Mouse (Mus musculus) layer of hippocampus, postnatal 10 days (tissue): Measurements from ENCODE around the gene Tenm2. TPM values are rescaled to one million over a fixed set of nuclear protein-coding genes. Genes with fewer than 3 reads are reported as not detected.

Experiments used
- DNase-seq, 2 experiments: peaks; one replicate each; pipeline ENCODE4 v3.0.0; 2021; ENCODE audit warnings: low spot score in 2 of 2
- total RNA-seq, 2 experiments: library from RNA; stranded (reverse); gene quantifications; 2 replicates each; pipeline ENCODE4 v1.2.3; 2021

Tenm2 gene
- total RNA-seq, 2 experiments from 2014 or later: 183 to 230 TPM

DNA sequence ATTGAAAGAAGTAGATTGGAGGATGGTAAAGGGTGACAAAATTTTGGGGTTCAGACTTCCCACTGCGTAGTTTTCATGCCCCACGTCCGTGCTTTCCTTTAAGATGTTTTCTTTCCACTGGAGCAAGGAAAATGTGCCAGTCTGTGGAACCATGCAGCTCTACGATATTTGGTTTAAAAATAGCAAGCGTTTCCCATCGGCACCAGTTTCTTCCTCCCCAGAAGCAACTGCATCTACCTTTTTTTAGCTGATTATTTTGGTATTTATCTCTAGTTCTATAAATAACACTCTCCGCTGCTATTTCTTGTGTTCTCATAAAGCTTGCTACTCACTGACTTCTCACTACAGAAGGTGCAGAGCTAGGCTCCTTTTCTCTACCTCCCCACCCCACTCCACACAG, 864.0 kb downstream of the Tenm2 start:
- no peak for DNase-seq

DNA sequence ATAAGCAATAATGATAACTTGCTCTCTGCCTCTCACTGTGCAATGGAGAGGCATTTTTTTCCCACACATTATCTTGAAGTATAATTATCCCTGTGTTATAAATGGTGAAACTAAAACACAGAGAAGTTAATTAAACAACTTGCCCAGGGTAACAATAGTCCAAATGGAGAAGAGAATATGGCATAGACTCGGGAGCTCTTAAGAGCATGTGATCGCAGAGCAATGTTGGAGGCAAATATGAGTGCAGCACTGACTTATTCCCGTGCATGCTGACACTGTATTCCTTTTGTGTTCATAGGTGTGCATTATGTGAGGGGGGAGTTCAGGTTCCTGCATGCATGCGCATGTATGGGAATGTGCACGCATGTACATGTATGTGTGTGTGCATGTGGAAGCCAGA, 870.7 kb downstream of the Tenm2 start:
- DNase-seq: no peak

- DNase-seq: no peak
Observed at GRCm38 (mm10) chr11:36364441-36364840, 871.3 kb downstream of the Tenm2 start.

GRCm38 (mm10) chr11:36362514-36362913, 873.2 kb downstream of the Tenm2 start:
- peak in 1 of 2 experiments; percentile 46 for DNase-seq

- no peak for DNase-seq
Observed at GRCm38 (mm10) chr11:36353252-36353651, 882.5 kb downstream of the Tenm2 start.

- no peak for DNase-seq
Observed at GRCm38 (mm10) chr11:36351752-36352151, 884.0 kb downstream of the Tenm2 start.

GRCm38 (mm10) chr11:36351341-36351740, 884.4 kb downstream of the Tenm2 start:
- DNase-seq: no peak

- no peak for DNase-seq
Observed at GRCm38 (mm10) chr11:36350264-36350663, 885.5 kb downstream of the Tenm2 start.

DNA sequence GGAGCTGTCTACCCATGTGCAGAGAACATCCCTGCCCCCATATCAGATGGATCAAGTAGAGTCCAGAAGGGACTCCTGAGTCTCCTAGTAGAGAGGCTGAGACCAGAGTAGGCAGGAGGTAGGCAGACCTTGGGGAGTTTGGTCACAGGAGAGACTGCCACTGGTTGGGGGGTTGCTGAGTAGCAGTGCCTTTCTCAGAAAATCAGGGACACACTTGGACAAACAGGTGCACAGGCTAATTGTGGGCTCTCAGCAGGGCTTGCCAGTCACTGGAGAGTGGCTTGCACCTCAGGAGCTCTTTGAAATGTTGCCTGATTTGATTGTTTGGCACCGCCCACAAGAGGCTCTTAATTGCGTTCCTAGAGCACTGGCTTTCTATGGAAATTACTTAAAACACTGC, 885.9 kb downstream of the Tenm2 start:
- no peak for DNase-seq

DNA sequence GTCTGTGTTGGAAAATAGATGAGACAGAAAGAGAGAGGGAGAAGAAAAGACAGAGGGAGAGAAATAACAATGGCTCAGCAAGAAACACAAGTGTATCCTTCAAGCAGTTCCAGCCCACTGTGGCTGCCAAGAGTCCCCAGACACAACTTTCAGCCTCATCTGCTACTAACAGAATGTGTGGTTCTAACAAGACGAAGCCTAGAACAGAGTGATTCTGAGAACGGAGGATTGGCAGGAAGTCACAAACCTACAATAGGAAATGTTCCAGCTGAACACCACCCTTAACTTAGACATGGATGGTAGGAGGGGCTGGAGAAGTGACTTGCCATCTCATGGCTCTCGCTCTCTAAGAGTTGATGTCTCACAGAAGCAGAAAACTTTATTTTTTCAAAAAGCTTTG, 894.0 kb downstream of the Tenm2 start:
- DNase-seq: peak in 1 of 2 experiments; percentile 38

GRCm38 (mm10) chr11:36338424-36338823, 897.3 kb downstream of the Tenm2 start:
- no peak for DNase-seq

DNA sequence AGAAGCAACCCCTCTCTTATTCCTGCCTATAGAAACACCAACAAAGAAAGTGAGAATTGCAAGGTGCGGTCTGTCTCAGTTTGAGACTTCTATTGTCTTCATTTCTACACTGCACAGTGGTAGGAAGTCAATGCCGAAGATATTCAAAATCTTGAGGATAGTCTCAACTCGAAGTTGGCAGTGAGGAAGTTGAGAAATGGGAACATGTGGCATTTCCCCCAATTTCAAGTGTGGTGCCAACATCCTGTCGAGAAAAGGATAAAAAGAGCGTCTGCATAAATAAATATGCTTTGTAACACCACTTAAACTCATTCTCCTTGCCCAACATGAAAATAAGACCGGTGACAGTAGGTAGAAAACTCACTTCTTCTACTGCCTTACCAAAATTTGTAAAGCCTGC, 898.7 kb downstream of the Tenm2 start:
- DNase-seq: no peak

DNA sequence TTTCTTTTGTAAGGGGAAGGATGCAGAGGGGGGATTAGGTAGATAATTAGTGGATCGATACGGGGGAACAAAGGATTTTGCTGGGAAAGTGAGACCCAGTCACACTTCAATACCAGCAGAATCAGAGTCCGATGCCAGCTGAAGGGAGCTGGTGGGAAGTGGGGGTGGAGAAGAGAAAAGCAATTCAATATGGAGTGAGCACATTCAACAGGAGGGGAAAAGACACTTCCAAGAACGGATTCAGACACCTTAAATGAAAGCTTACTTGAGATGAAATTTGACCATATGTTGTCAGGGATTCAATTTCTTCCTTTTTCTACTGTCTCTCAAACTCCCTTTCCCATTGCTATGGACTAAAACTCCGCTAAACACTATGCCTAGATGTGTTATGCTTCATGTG, 900.6 kb downstream of the Tenm2 start:
- no peak for DNase-seq

GRCm38 (mm10) chr11:36334100-36334735, 901.5 kb downstream of the Tenm2 start:
- no peak for DNase-seq

DNA sequence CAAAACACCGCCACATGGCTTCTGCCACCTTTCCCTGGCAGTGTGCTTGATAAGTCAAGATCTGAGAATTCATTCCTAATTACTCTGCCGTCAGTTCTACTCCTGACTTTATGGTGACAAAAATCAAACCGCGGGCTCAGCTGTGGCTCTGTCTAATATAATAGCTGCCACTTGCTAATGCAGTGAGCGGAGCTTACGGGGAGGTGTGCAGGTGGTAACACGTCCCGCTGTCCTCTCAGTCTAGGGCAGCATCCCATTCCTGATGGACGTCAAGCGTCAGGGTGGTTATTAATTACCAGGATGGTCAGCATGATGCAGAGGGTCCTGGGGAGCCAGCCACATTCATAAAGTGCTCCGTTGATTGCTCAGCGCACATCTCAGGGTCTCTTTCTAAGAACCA, 903.5 kb downstream of the Tenm2 start:
- no peak for DNase-seq

DNA sequence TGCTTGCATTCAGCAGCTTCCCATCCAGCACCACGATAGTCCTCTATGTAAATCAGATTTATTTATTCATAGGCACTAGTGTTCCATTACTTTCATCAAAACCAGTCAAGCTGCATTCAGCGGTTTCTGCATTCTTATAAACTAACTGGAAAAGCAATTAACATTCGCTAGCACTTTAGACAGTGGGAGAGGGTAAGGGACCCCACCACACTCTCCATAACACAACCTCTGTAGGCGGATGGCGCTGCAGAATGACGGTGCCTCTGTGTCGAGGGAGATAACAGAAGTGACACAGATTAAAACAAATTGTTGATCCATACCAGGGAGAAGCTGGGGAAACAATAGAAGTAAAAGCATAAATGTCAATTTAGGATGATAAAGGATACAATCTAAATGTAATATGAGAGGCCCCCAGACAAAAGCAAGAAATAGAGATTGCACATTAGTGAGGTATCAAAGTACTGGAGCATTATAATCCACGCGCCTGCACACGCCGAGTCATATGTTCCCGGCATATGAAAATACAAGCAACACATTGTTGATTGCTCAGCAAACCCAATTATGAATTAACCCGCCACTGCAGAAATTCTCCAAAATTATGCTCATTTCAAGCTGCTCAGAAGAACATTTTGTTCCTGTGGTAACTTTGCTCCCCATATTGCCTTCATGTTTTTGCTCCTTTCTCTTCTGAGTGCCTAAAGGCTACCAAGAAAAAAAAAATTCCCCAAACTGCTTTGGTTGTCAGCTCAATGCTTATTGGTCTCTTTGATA, 904.2 kb downstream of the Tenm2 start:
- no peak for DNase-seq

- DNase-seq: no peak
Observed at GRCm38 (mm10) chr11:36327243-36327642, 908.5 kb downstream of the Tenm2 start.

- no peak for DNase-seq
Observed at GRCm38 (mm10) chr11:36309317-36309716, 926.4 kb downstream of the Tenm2 start.

DNA sequence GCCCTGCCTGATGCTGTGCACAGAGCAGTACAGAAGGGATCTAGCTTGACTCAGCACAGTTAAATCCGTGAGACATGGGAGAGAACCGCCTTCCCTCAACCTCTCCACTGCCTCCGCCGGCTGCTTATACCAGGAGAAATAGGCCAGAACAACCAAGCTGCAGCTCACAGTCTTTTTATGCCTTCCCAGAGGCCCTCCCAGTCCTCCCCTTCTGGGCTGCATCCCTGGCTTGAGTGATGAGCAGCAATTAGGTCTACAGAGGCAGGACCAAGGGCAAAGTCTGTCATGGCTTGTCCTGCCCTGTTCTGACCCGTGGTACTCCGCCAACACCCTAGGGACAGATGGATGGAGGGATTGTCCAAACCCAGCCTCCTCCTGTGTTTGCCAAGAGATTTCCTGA, 928.5 kb downstream of the Tenm2 start:
- no peak for DNase-seq

- no peak for DNase-seq
Observed at GRCm38 (mm10) chr11:36305348-36305950, 930.3 kb downstream of the Tenm2 start.

- no peak for DNase-seq
Observed at GRCm38 (mm10) chr11:36302913-36303371, 932.8 kb downstream of the Tenm2 start.

DNA sequence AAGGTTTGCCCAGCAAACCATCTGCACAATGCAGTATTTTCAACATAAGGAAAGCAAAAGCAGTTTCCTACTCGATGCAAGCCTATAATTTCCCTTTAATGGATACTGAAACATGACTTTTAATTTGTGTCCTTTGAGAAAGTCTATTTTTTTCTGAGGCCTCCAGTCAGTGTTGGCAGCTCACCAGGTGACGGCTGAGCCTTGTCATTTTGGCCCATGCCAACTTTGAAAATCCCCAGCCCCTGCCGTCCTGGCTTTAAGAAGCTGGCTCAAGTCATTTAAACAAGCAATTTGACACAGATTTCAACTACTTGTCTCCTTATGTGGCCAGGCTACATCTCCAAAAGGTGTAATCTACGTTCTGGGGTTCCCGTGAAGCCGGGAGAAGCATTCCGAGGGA, 933.7 kb downstream of the Tenm2 start:
- no peak for DNase-seq
